Mouse (Mus musculus) heart, postnatal 4 days (tissue): ENCODE measurements around the gene Pip5k1b. TPM values are rescaled to one million over a fixed set of nuclear protein-coding genes. Genes with fewer than 3 reads are reported as not detected.

Experiments
- DNase-seq: peaks from one replicate; pipeline ENCODE4 v3.0.0; 2021
- total RNA-seq, 2 experiments: library from RNA; stranded (reverse); gene quantifications; 2 replicates each; pipeline ENCODE4 v1.2.3; 2021

Pip5k1b gene
- total RNA-seq, 2 experiments from 2014 or later, result 29.9 to 31.2 TPM

GRCm38 (mm10) chr19:24251869-24252268 is 303.8 kb downstream of the Pip5k1b start:
- peak; percentile 51 for DNase-seq

Other genes with a start within 250 kb of the Pip5k1b start
- 10 to 100 TPM; 34.7 to 37.2 TPM for gene Fam122a, start 78.5 kb downstream of the Pip5k1b start, total RNA-seq
- gene Tmem252, start 118.1 kb upstream of the Pip5k1b start, total RNA-seq, result under 1 TPM; 0.14 to 0.20 TPM